Mouse (Mus musculus) ES-E14 (cell line): ENCODE data around the gene Abca2.

Source experiments
- CHD2 ChIP-seq: IDR thresholded peaks from 2 replicates; pipeline ENCODE4 v1.6.1; 2014; ENCODE audit warnings: mild to moderate bottlenecking, low read depth, low read length, inconsistent platforms
- HCFC1 ChIP-seq: IDR thresholded peaks from 2 replicates; pipeline ENCODE4 v1.6.1; 2012; ENCODE audit warnings: low read length, inconsistent platforms, borderline replicate concordance; ENCODE audit not compliant: insufficient read depth
- MAFK ChIP-seq: IDR thresholded peaks from 2 replicates; pipeline ENCODE4 v1.6.1; 2014; ENCODE audit warnings: mild to moderate bottlenecking, low read depth, low read length, inconsistent platforms; ENCODE audit not compliant: insufficient read depth
- ZC3H11A ChIP-seq: IDR thresholded peaks from 2 replicates; pipeline ENCODE4 v1.6.1; 2012; ENCODE audit warnings: low read depth, mild to moderate bottlenecking, inconsistent platforms, low read length, borderline replicate concordance
- ZNF384 ChIP-seq: IDR thresholded peaks from 2 replicates; pipeline ENCODE4 v1.6.1; 2012; ENCODE audit warnings: low read depth, low read length, inconsistent platforms

GRCm38 (mm10) chr2:25402972-25403601 lies 25.4 kb upstream of the Abca2 start:
- TF ChIP-seq ZC3H11A (no peak), MAFK (no peak), HCFC1 (no peak), ZNF384 (no peak), CHD2 (no peak)
